Mouse (Mus musculus): ENCODE results near the gene Vmn2r8. TPM values are rescaled to one million over a fixed set of nuclear protein-coding genes. Genes with fewer than 3 reads are reported as not detected.
"Not testable (repeated sequence)": the region's sequence is repeated elsewhere in the genome, so short reads cannot be mapped to it uniquely, and the experiment has no call there.

The Vmn2r8 gene
- not detected for total RNA-seq (2021)

- intact Hi-C loops (cut with DNase I); DNase-seq: not testable (repeated sequence)
These were observed at the start of gene Vmn2r8 for GRCm38 (mm10) chr5:108808750-108809149. Vmn2r8 (minus strand) TSS chr5:108808850.

DNA sequence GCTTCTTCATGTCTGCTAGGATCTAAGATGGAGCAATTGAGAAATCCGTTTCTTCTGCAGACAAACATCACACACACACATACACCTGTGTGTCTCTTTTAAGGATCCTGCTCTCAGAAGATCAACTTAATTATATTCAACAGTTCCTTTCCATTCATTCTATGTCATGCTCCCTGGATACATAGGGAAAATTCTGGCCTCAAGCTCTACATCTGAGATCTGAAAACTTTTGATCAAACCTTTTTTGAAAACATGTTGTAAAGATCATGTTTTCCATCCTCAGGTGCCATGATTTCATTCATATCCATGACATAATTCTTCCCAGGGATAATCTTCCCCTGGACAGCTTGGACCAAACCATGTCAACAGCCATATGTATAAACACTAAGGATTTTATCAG lies 43.9 kb upstream of the Vmn2r8 start, which contains the start of gene Vmn2r9:
Gene Vmn2r9, minus strand, starts transcription at position 101 of the 400 bp plus-strand sequence.
- not testable (repeated sequence) for DNase-seq
- intact Hi-C loops (cut with DNase I) = loop anchor here (10.0 kb wide), 1 partner anchor 232 kb away; no protein-coding TSS in a partner anchor

GRCm38 (mm10) chr5:108849466-108849865 lies 40.8 kb upstream of the Vmn2r8 start:
- intact Hi-C loops (cut with DNase I) = no loop called here
- no peak for DNase-seq

DNA sequence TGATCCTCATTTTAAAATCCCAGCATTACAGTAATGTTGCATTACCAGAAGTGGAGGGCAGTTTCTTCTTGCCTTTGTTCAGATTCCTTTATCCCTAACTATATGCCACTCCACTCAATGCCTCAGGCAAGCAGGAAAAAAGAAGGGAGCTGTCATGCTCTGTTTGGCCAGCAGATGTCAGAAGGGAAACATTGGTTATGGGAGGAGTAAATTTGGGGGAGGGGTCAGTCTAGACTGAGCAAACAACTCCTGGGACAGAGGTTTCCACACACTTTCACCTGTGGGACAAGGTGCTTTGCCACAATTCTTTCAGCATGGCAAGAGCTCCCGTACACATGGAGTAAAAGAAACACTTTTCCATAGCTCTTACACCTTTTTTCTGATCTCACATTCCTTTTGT lies 27.5 kb upstream of the Vmn2r8 start:
- no peak for DNase-seq
- intact Hi-C loops (cut with DNase I) = no loop called here

DNA sequence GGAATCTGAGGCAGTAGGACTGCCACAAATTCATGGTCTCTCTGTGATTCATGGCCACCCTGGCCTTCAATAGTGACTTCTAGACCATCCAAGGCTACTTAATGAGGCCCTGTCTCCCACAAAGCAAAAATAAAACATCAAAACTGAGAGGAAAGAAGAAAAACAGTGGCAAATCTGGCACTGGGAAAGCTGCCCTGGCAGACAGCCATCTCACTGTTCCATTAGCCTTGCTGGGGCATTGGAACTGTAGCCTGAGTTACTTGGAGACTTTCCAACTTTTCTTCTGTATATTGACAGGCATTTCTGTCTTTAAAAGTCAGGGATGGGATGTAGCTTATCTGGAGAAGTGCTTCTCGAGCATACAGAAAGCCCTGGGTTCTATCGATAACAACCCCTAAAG lies 14.6 kb upstream of the Vmn2r8 start:
- peak; percentile 49 for DNase-seq
- intact Hi-C loops (cut with DNase I) = no loop called here

DNA sequence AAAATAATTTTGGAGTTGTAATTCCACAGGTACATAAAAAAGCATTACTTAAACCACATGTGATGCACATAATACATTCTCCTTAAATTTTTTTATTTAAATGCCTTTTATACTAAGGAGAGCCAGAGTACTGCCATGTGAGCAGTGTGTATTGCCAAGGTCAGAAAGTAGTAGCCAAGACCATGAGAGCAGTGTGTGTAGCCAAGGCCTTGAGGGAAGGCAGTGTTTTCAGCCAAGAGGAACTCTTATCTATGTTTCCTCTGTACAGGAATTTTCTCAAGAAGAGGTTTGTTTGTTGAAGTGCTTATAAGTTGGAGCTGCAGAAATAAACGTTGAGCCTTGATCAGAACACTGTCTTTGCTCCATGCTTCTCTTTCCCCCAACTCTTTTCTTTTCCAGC lies 5.0 kb downstream of the Vmn2r8 start:
- intact Hi-C loops (cut with DNase I) = no loop called here
- DNase-seq = no peak

DNA sequence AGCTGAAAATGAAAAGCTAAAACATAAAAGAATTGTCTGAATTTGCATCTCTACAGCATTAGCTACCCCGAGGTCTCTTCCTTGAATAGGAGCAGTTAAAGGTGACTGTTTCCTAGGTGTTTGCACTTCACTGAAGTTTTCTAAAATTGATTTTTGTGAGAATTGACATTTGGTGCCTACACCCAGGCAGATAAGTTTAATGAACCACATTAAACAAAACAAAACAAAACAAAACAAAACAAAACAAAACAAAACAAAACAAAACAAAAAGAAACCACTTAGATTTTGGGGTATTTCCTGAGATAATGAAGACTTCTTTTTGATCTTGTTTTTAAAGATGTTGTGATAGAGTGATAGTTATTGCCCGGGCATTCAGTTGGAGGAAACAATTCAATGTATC lies 13.4 kb downstream of the Vmn2r8 start, which contains the start of gene Tmed11:
Gene Tmed11, minus strand, starts transcription at position 101 of the 400 bp plus-strand sequence.
- DNase-seq = not testable (repeated sequence)

GRCm38 (mm10) chr5:108790385-108790784 lies 18.3 kb downstream of the Vmn2r8 start:
- DNase-seq = peak; percentile 15
- intact Hi-C loops (cut with DNase I) = not testable (repeated sequence)

More for the DNA sequence above, 13.4 kb downstream of the Vmn2r8 start, which contains the start of gene Tmed11:
- intact Hi-C loops (cut with DNase I) = not testable (repeated sequence)

DNA sequence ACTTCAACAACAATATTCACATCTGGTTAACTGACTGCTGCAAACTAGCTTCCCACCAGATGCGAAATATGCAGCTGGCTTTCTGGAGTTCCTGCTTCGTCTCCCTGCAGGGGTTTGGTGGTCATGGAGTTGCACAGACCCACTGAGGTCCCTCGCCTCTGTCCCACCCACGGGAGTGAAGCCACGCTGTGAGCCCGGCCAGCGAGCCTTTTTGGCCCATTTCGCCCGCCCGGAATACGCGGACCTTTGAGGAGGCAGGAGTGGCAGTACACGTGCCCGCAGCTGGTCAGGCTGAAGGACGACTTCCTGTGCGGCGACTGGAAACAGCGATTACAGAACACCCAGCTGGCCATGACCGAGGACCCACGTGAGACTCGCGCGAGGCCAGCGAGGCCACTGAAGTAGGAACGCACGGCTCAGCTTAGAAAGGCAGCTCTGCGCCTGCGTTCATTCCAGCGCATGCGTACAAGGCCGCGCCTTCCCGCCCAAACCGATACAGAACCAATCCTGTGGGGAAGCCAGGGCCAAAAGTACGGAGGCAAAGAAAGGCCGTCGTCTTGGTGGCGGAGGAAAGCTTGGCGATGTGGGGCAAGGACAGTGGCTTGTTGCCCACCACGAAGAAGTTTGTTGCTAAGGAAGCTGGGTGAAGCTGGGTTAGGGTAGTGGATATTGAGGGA lies 33.9 kb downstream of the Vmn2r8 start, which contains the start of gene Rnf212:
Gene Rnf212, minus strand, starts transcription at position 353 of the 677 bp plus-strand sequence.
- no peak for DNase-seq
- intact Hi-C loops (cut with DNase I) = no loop called here

DNA sequence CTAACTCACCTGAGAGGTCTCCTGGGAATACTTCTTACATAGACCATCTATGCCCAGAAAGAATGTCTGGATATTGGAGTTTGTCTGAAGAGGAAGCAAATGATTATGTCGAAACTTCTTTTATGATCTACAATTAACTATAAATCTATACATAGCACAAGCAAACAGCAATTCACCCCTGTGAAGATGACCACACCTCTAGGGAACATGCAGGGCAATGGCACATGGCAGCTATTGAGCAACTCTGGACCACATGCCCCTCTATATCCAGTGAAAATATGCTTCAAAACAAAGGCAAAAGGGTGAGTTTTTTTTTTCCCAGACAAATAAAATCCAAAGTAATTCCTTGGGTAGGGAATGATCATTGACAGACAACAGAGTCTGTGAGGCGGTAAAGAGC lies 48.6 kb downstream of the Vmn2r8 start:
- no peak for DNase-seq
- intact Hi-C loops (cut with DNase I) = no loop called here

- intact Hi-C loops (cut with DNase I) = no loop called here
- DNase-seq = peak; percentile 16
These were observed 50.3 kb downstream of the Vmn2r8 start for GRCm38 (mm10) chr5:108758396-108758795.

GRCm38 (mm10) chr5:108751258-108751657 lies 57.4 kb downstream of the Vmn2r8 start:
- intact Hi-C loops (cut with DNase I); DNase-seq: not testable (repeated sequence)

GRCm38 (mm10) chr5:108750328-108751210 lies 58.1 kb downstream of the Vmn2r8 start:
- intact Hi-C loops (cut with DNase I) = no loop called here

DNA sequence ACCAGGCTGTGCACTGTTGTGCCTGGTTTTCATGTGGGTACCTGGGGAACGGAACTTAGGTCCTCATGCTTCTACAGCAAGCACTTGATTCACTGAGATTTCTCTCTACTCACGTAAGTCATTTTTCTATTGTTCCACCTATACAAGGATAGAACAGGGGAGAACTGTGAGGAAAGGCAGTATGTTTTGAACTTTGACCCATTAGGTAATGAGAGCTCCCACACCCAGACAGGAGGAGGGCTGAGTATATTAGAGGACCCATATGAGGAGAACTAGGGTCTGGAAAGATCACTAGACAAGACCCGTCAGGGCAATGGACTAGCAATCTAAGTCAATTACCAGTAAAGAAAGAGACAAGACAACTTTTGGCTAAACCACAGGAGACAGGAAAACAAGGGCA lies 64.0 kb downstream of the Vmn2r8 start:
- intact Hi-C loops (cut with DNase I) = no loop called here
- no peak for DNase-seq

More at GRCm38 (mm10) chr5:108750328-108751210, 58.1 kb downstream of the Vmn2r8 start:
- no peak for DNase-seq

DNA sequence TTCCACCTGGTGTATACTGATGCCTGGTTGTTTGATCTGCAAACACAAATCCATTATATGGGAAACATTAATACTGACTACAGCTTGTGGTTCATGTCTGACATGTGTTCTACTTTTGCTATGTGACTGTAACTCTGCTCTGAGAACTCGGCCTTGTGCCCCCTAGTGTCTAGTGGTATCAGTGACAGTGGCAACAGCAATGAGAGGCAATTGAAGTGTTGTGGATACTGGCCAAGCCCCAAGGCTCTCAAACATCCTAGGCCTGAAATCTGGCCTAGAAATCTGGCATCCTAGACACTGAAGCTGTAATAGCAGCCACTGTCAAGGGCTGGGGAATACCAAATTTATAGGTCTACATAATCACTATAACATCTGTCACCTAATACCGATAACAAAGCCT lies 64.8 kb downstream of the Vmn2r8 start:
- DNase-seq = peak; percentile 11
- intact Hi-C loops (cut with DNase I) = no loop called here

- intact Hi-C loops (cut with DNase I) = no loop called here
- no peak for DNase-seq
These were observed 66.1 kb downstream of the Vmn2r8 start for GRCm38 (mm10) chr5:108742596-108742995.

DNA sequence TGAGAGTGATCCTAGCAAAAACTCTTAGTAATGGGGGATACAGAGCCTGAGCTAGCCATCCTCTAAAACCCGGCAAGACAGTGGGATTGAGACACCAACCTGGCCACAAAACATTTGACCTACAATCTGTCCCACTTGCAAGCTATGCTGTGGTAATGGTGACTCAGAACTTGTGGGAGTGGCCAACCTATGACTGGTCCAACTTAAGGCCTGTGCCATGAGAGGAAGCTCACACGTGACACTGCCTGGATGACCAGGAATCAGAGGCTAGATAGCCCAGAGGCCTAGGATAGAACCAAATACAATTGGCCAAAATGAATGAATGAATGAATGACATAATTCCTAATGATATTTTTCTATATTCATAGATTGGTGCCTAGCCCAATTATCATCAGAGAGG lies 66.8 kb downstream of the Vmn2r8 start:
- DNase-seq = no peak
- intact Hi-C loops (cut with DNase I) = no loop called here
